Mouse (Mus musculus) c-Kit-negative CD71-positive TER-119-positive erythroid progenitor cells, embryonic 14.5 days (primary cell): ENCODE results near the gene Gpx4.

Experiments
- DNase-seq: peaks from one replicate; pipeline ENCODE4 v3.0.0-alpha.2; 2013; ENCODE audit warnings: low read depth, low spot score

Gpx4 gene

DNA sequence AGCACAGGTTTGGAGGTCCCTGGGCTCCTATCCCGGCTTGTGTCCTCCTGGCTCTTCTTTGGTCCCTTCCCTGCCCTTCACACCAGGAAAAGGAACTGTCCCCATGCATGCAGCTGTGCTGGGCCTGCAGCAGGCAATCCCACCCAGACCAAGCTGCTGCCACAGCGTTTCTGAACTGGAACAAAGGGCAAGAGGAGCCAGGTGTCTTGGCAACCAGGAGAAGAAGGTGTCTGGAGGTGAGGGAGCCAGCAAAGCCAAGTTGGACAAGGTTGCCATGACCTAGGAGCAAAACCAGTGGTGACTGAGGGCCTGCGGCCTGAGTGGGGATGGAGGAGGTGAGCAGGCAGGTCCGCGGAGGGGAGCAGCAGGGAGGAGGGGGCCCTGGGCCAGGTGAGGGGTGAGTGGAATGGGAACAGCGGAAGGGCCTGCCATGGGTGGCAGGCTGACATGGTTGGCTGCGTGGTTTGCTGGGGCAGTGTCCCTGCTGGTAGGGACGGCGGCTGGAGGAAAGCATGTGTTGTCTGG, at the start of gene Gpx4:
Gpx4 (plus strand) TSS at position 126 of the 525 bp plus-strand sequence.
- no peak for DNase-seq

DNA sequence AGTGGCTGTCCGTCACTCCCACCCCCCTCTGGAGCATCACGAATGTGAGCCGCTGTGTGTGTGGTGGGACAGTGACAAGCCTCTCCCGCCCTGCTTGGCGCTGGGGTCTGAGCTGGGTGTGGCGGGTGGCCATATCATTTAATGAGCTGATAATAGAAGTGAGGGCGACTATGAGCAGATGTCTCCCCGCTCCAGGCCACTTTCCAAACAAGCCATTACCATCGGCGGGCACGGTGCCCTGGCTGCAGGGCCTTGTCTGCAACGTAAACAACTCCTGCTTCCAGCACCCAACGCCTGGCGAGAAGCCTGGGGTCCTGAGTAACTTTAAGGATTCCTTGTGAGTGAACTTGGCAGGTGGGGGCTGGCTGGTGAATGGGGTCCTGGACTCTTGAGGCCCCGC, 49.1 kb upstream of the Gpx4 start:
- no peak for DNase-seq

DNA sequence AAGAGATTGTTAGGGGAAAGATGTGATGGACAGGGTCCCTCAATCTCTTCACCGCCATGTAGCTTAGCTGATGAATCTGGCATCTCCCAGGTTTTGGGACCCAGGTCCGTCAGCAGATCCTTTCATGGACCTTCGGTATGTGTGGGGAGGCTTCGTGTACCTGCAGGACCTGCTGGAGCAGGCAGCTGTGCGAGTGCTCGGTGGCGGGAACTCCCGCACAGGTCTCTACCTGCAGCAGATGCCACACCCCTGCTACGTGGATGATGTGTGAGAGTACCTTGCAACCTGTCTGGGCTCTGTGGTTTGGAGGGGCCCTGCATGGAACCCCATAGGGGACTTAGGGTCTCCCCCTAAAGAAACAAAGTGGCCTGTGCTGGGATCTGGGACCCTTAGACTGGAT, 45.0 kb upstream of the Gpx4 start:
- DNase-seq = no peak

DNA sequence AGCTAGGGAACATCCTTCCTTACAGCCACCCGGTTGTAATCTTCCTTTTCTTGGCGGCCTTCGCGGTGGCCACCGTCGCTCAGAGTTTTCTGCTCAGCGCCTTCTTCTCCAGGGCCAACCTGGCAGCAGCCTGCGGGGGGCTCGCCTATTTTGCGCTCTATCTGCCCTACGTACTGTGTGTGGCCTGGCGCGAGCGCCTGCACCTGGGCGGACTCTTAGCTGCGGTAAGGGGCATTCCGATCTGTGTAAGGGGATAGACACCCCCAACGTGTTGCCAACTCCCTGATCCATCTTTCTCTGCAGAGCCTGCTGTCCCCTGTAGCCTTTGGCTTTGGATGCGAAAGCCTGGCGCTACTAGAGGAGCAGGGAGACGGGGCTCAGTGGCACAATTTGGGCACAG, 44.1 kb upstream of the Gpx4 start:
- DNase-seq = no peak

DNA sequence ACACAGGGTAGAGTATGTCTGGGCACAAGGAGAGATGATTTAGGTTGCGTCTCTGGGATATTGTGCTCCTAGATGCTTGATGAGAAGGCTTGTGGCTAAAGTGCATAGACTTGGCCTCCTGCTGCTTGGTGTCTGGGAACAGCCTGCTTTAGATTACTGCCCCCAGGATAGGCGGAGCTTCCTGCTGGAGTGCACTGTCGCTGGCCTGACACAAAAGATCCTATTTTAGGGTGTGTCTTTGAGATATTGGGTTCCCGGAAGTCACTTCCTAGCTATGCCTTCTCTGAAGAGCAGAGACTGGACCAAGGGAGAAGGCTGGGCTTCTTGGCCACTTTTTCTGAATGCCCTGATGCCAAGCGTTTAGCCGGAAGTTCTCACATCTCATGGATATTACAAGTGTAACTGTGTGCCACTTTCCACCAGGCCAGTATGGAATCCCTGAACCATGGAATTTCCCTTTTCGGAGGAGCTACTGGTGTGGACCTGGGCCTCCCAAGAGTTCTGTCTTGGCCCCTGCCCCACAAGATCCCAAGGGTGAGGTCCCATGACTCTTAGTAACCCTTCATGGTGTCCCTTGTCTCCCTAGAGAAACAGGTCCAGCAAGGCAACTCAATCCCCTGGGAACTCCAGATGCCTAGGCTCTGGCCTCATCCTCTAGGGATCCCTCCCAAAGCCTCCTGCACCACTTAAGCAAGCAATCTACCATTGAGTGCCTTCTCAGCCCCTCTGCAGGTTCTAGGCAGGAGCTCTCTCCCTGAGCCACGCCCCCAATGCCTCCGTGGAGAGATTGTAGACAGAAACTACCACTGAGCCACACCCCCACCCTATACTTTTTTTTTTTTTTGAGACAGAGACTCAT, 43.4 kb upstream of the Gpx4 start:
- no peak for DNase-seq

DNA sequence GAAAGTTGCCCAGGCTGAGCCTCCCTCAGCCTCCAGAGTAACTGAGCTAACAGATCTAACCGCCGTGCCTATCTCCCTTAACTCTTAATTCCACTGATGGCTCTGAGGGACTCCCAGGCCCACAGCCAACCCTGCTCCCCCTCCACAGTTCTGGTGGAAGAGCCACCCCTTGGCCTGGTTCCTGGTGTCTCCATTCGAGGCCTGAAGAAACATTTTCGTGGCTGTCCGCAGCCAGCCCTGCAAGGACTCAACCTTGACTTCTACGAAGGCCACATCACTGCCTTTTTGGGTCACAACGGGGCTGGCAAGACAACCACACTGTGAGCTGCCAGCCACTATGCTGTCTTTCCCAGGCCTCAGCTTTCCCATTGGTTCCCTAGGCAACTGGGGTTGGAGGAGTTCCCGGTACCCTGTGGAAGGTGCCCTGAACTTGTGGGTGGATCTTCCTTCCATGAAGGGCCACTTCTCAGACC, 42.7 kb upstream of the Gpx4 start:
- DNase-seq = no peak

DNA sequence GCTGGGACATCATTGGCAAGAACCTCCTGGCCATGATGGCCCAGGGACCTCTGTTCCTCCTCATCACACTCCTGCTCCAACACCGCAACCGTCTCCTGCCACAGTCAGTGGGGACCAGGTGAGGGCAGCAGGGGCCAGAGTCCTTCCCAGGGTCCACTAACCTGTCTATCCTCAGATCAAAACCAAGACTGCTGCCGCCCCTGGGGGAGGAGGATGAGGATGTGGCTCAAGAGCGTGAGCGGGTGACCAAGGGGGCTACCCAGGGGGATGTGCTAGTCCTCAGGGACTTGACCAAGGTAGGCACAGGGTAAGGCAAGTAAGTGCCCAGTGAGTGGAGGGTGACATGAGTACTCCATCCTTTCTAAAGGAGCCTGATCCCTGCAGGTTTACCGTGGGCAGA, 35.2 kb upstream of the Gpx4 start:
- no peak for DNase-seq

DNA sequence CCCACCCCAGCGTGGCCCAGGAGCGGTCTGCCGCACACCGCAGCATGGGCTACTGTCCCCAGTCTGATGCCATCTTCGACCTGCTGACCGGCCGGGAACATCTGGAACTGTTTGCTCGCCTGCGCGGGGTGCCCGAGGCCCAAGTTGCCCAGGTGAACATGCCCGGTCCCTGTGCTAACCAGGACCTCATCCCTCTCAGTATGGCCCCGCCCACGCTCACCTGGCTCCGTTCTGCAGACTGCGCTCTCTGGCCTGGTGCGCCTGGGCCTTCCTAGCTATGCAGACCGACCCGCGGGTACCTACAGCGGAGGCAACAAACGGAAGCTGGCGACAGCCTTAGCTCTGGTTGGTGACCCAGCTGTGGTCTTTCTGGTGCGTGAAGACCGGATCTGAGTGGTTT, 33.4 kb upstream of the Gpx4 start:
- no peak for DNase-seq

DNA sequence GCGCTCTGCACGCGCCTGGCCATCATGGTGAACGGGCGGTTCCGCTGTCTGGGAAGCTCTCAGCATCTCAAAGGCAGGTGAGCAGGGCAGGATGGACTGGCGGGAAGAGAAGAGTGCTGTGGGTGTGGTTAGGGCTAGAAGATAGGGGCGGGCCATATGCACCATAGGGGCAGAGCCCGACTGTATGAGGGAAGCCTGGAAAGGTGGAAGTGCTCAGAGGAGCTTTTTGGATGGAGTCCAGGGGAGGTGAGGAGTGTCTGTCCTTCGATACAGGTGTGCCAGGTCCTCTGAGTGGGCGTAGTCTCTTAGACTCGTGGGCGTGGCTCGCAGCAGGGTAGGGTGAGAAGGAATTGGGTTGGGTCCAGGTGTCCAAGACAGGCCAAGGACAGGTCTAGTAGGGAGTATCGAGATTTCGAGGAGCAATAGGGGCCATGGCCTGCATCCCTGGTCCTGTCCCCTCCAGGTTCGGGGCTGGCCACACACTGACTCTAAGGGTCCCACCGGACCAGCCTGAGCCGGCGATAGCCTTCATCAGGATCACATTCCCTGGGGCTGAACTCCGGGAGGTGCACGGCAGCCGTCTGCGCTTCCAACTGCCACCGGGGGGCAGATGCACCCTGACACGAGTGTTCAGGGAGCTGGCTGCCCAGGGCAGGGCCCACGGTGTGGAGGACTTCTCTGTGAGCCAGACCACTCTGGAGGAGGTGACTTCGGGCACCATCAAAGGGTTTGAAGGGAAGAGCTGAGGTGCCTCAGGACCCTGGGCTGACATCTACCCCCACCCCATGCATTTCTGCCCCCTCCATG, 32.3 kb upstream of the Gpx4 start:
- no peak for DNase-seq

DNA sequence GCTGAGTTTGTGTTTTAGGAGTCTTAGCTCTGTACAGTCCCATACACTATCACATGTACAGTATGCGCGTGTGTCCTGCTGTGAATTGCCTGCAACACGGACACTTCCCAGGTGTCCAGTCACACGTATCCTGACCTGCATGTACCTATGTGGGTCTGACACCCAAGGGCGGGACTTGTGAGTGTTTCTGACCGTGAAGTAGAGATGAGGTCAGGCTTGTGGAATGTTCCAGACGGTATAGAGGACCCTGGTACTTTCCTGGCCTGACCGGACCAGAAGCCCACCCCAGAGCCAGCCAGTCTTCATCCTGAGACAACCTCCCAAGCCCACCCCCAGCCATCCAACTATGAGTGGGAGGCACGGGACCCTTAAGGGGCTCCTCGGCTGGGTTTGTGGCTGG, 31.4 kb upstream of the Gpx4 start:
- DNase-seq = no peak

DNA sequence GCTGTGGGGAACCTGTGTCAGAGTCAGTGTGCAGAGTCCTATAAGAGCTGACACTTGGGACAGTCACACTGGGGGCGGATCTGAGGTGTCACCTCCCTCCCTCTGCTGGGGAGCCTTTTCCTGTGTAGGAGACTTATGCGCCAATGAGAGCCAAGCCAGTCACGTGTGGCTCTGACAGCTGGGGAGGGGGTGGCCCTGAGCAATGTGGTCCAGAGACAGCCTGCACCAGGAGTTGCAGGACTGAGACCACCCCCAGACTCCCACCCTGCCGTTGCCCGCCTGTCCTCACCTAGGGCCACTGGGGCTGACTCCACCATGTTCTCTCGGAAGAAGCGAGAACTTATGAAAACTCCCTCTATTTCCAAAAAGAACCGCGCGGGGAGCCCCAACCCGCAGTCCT, 30.5 kb upstream of the Gpx4 start, which contains the start of gene Arhgap45:
Arhgap45 (plus strand) TSS at position 143 of the 400 bp plus-strand sequence.
- no peak for DNase-seq

DNA sequence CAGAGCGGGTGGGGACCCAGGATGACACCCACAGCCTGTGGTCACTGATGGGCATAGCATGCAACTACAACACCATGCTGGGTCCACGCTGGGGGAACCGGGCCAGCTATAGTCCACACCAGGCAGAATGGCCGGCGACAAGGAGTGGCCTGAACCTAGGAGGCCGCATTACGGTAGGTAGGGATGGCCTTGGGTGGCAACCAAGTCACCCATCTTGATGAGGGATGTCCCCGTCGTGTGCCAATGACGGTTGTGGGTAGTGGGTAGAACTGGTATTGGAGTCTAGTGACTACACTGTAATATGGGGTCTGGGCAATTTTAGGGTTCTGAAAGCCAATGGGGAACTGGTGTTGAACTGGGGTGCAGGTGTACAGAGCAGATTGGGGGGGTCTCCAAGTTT, 30.0 kb upstream of the Gpx4 start:
- no peak for DNase-seq

DNA sequence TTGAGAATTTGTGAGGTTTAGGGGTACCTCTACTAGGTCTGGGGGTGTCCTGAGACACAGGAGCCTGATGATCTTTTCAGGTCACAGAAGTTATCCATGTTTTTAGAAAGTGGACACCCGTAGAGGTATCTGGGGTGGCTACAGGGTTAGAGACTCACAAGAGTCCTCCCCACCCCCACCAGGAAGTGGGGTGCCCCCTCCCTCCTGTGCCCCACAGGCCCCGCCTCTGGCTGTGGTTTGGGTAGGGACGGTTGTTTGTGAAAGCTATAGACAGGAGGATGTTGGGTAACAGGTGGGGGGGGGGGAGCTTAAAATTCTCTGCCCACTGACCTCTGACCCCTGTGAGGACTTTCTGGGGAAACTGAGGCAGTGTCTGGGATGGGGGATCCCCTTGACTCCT, 29.6 kb upstream of the Gpx4 start:
- DNase-seq = no peak

DNA sequence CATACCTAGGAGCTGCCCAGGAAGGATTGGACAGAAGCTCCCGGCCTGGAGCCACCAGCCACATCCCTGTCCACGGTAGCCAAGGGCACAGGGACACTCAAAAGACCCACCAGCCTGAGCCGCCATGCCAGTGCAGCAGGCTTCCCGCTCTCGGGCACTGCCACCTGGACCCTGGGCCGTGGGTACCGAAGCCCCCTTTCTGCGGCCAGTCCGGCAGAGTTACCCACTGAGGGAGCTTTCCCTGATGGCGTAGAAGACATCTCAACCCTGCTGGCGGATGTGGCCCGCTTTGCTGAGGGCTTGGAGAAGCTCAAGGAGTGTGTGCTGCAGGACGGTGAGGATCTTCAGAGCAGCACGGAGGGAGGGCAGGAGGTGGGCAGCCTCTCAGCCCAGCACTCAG, 29.2 kb upstream of the Gpx4 start:
- DNase-seq = no peak

DNA sequence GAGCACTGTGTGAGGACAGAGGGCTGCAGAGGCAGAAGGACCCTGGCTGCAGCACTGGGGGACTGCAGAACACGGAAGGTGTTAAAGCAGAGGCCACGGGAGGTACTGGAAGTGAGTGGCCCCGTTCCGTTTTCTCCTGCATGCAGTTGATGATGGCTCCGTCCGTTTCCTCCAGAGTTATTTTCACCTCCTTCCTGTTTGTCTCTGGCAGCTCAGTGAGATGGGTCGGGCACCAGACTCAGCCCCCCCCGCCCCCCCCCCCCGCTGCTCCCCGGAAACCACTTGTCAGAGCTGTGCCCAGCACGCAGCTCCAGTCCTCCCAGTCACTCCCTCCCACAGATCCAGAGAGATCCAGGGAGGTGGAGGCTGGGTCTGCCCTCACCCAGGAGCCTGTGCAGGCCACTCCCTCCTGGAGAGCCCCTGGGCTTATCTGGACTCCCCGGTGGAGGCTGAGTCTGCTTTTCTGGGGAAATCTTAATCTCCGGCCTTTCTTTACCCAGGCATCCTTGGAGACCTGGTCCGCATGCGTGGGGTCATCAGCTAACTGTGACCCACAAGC, 28.1 kb upstream of the Gpx4 start:
- no peak for DNase-seq

DNA sequence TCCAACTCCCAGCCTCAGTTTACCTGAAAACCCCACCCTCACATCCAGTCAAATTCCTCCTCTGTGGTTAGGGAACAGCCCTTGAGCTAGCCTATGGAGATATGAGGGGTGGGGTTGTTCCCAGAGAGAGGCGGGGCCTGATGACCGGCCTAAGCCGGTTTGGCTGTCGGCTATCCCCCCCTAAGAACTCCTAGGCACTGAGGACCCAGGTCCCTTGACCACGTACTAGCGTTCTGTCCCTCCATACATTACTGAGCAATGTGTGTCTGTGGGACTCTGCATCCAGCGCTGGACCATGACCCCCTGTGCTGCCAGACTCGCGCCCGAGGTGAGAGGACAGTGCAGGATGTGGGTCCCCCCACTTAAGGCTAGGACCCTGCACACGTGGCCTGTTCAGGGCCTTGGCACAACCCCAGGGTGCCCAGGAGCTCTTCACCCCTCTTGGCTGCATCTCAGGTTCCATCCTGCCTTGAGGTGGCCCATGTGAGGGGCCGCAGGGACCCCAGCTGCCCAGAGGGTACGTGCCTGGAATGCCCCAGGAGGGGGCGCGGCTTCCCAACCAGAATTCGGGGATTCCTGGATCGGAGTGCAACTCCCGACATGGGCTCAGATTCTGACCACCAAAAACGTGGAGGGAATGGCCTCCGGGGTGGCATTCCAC, 27.4 kb upstream of the Gpx4 start:
- DNase-seq = no peak

DNA sequence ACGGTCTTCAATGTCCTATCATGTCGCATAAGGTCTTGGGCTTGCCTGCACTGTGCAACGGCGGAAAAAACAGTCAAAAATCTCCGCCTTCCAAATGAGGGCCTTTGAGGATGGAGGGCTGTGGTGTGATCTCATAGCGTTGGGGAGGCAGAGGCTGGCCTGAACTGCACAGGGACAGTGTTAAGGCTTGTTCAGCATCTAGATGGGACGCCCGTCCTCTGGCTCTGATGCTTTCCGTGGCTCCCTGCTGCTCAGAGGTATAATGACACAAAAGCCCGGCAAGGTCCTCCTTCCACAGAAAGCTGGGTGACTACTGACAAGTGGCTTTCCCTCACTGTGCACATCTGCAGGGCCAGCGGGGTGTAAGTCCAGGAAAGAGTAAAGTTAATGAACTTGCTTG, 26.8 kb upstream of the Gpx4 start:
- DNase-seq = no peak

DNA sequence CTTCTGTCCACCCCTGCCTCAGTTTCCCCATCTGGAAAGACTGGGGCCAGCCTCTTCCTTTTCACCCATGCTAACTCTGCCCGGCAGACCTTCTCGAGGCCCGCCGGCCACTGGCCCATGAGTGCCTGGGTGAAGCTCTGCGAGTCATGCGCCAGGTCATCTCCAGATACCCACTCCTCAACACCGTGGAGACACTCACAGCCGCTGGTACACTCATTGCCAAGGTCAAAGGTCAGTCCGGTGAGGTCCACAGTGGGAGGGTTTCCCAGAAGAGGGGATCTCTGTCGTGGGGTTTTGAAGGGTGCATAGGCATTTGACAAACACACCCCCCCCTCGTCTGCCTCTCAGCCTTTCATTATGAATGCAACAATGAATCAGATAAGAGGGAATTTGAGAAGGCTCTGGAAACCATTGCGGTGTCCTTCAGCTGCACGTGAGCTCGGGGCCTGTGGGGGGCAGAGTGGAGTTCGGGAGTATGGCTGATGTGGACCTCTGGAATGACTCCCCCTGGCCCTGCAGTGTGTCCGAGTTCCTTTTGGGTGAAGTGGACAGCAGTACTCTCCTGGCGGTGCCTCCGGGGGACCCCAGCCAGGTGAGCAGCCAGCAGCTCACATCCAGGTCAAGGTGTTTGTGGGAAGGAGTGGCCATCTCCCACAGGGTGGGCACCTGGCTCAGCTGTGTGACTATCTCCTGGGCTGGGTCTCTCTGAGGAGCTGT, 26.2 kb upstream of the Gpx4 start:
- no peak for DNase-seq

DNA sequence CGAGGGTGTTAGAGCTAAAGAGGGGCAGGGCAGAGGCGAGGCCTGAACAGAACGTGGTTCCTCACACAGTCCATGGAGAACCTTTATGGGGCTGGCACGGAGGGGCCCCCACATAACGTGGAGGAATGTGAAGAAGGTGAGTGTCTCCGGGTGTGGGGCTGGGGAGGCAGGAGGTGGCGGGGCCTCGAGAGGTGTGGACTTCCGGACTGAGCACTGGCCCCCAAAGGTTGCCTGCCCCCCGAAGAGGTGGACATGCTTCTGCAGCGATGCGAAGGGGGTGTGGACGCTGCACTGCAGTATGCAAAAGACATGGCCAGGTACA, 25.7 kb upstream of the Gpx4 start:
- no peak for DNase-seq

DNA sequence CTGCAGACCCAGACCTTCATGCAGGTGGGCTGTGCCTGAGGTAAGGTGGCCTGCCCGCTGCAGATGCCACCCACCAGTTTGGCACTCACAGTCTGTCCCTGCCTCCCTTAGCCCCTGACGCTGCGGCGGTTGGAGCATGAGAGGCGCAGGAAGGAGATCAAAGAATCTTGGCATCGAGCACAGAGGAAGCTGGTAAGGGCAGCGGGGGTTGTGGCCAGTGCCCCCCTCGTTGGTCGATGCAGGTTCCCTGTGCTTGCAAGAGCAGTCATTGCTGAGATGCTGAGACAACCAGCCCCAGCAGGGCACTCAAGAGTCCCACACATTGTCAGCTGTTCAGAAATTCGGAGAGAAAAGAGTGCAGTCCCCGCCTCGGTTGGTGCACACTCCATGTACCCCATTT, 24.8 kb upstream of the Gpx4 start:
- DNase-seq = no peak

DNA sequence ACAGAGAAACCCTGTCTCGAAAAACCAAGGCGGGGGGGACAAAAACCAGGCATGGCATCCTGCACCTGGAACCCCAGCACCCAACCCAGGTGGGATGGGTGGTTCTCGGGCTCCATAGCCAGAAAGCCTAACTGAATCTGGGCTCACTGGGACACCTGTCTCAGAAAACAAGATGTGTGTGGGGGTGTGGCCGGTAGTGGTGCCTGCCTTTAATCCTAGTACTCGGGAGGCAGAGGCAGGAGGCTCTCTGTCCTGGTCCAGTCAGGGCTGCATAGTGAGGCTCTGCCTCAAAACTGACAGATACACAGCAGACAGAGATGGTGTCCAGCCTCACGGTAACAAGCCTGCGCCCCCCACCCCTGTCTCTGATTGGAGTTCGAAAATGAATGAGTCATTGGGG, 24.2 kb upstream of the Gpx4 start:
- no peak for DNase-seq
